Mouse (Mus musculus): ENCODE results near the gene Mmp23.
A peak's percentile ranks its signal among the peaks of the same experiment; 100 is the strongest.
"Not testable (repeated sequence)": the region's sequence is repeated elsewhere in the genome, so short reads cannot be mapped to it uniquely, and the experiment has no call there.

Gene Mmp23

DNA sequence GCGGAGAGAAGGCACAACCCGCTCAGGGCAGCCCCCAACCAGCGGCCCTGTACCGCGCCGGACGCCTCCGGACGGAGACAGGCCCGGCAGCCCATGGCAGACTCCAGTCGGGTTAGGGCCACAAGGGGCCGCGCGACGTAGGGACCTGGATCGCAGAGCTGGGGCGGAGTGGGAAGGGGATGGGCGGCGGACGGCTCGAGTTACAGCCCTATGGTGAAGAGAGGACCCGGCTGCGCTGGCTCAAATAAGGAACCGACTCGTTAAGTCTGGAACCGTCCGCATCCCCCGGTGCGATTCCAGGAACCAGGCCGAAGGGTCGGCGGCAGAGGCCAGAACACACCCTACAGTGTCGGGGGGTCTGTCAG is at the start of gene Mmp23:
Mmp23 (minus strand) TSS at position 299 of the 365 bp plus-strand sequence.
- peak; percentile 63 for DNase-seq (ENCODE audit: low read depth, low spot score)

DNA sequence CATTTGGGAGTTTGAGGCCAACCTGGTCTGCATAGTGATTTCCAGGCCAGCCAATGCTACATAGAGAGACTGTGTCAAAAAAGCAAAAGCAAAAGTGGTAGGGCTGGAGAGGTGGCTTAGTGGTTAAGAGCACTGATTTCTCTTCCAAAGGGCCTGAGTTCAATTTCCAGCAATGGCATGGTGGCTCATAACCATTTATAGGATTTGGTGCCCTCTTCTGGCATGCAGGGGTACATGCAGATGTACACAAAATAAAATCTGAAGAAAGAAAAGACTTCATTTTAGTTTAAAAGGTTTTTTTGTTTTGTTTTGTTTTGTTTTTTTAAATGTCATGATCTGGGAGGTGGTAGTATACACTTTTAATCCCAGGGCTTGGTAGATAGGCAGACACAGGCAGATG is 47.2 kb upstream of the Mmp23 start:
- peak; percentile 57 for DNase-seq (ENCODE audit: low read depth, low spot score)

DNA sequence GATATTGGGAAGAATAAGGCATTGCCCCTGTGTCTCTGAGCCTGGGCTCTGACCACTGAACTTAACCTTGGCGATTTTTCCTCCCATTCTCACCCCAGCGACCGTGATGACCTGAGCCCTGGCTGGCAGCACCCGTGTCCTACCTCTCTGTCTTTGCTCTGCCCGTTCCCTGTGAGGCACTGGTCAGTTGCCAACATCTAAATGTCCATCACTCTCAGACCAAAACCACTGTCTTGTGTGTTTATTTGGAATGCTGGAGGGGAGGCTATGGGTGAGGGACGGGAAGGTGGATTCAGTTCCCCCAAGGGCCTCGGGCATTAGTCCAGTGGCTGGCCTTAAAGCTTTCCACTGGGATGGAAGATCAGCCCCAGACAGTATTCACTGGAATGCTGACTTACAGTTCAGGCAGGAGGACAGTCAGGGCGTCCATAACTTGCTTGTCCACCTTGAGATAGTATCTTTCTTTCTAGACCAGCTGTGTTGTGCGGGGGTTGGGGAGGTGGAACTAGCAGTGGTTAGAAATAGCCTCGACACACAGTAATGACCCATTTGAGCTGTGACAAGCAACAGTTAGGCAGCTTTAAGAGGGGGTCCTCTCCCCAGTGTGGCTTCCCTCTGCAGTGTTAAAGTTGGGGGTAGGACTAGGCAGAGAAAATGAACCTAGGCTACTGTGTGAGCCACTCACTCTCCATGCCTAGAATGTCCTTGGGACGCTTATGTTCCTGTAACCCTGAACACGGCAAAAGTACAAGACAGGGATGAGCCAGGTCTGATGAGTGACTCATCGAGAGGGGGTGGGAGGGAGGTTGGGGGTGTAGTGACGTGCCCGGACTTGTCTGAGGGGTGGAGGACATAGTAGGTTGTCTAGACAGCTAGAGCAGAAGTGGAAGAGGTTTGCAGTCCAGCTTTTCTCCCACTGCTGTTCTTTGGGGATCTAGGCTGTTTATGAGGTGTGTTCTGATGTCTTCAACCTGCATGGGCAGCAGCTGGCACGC is 43.4 kb upstream of the Mmp23 start:
- DNase-seq (ENCODE audit: low read depth, low spot score): peak; percentile 88

DNA sequence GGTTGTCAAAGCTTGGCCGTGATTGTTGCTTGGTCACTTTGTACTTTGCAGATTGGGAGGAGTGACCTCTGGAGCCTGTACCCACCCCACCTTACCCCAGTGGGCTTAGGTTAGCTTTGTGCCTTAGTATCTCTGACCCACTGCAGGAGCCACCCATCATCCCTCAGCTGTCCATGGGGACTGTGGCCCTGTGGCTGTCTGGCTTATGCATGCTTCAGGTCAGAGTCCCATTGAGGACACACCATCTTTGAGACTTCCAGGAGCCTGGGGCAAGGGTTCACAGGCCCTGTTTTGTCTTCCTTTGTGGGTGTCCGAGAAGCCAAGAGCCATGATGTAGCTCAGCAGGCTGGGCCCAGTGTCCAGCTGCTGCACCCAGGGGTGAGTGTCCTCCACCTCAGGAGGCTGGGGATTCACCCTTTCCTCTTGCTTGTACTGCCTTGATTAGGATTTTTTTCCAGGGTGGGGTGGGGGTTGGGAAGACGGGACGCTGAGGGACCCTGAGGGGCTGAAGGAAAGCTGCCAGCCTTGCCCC is 42.4 kb upstream of the Mmp23 start:
- no peak for DNase-seq (ENCODE audit: low read depth, low spot score)

DNA sequence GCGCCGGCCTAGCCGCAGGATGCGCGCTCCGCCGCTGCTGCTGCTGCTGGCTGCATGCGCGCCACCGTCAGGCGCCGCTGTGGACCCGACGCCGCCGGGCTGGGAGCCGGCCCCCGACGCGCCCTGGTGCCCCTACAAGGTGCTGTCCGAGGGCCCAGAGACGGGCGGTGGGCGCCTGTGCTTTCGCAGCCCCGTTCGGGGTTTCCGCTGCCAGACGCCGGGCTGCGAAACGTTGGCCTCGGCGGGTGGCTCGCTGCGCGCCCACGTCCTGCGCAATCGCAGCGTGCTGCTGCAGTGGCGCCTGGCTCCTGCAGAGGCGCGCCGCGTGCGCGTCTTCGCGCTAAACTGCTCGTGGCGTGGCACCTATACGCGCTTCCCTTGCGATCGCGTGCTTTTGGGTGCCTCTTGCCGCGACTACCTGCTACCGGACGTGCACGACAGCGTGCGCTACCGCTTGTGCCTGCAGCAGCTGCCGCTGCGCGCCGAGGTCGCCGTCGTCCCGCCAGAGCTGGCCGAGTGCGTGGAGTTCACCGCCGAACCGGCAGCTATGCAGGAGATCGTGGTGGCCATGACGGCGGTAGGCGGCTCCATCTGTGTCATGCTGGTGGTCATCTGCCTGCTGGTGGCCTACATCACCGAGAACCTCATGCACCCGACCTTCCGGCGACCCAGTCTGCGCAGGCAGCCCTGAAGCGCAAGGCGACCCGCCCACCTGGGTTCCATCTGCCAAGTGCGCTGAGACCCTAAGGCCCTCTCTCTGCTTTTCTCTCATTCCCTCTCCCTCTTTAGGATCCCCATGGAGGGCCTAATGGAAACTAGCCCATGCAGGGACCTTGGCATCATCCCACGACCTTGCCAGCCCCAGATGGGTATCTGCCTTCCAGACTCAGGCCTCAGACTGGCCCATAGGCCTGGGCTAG is 41.6 kb upstream of the Mmp23 start:
- DNase-seq (ENCODE audit: low read depth, low spot score): peak; percentile 79

DNA sequence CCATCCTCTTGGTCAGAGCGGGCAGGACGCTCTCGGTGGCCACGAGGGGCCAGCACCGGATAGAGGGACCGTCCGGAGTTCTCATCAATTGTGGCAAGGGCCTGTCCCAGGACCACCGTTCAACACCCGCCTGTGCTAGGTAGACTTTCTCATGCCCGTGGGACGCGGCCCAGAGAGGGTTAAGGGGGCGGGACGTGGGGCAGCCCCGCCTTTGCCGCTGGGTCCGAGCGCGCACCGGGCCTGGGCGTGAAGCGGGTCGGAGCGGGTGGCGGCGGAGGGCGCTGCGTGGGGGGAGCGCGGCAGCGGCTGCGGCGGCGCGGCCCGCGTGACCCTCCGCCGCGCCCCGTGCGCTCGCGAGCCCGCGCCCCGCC is 40.9 kb upstream of the Mmp23 start, which contains the start of gene Fndc10:
Fndc10 (plus strand) TSS at position 232 of the 371 bp plus-strand sequence.
- peak; percentile 80 for DNase-seq (ENCODE audit: low read depth, low spot score)

DNA sequence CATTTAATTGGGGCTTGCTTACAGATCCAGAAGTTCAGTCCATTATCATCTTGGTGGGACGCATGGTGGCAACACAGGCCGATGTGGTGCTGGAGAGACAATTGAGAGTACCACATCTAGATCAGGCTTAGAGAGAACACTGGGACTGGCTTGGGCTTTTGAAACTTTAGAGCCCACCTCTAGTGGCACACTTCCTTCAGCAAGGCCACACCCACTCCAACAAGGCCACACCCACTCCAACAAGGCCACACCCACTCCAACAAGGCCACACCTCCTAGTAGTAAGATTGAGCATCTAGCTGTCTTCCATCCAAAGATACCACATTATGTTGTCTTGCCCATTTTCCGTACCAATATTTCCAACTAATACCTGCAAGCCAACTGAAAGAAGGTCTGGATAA is 39.2 kb upstream of the Mmp23 start:
- DNase-seq (ENCODE audit: low read depth, low spot score): peak; percentile 62

DNA sequence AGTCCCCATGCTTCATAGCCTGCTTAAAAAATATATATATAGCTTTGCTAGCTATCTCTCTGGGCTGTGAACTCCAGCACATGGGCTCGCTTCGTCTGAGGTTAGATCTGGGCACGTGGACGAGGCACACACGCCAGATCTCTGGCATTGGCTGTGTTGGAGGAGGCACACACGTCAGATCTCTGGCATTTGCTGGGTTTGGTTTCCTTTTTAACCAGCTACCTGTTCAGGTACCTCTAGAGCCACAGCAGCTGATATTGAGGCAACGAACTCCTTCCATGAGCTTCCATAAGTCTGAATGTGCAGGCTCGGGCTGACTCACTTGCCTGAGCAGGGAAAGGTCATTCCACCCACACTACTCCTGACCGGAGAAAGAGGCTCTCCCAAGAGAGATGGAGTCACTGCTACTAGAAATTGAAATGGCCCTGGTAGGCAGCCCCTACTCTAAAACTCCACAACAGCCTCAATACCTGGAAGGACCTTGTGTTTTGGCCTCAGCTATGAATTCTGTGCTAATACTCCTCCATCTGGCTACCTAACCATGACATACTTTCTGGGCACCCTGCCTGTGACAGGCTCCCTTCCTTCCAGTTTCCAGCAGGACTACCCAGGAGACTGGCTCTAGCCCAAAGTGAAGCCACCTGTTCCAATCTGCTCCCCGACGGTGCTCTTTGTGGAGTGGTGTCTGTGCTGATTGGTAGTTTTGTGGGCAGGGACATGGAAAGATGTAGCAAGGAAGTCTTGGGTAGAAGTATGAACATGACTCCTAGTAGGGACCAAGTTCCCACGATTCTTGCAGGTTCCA is 37.6 kb upstream of the Mmp23 start:
- no peak for DNase-seq (ENCODE audit: low read depth, low spot score)

DNA sequence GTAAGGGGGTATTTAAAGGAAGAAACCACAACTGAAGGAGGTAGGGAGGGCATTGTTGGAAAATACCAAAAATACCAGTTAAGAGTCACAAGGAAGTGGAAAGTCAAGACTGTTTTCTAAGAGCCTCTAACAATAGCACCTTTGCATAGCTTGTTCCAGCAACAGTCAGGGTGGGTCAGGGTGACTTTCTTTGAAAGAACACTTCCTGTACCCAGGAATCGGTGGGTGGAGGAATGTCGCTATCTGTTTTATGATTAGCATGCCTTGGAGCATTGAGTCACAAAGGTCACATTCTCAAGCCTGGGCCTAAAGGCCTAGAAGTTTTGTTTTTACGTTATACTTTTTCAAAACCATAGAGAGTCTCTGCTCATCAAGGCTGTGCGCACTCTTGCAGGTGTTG is 34.6 kb upstream of the Mmp23 start:
- peak; percentile 64 for DNase-seq (ENCODE audit: low read depth, low spot score)

DNA sequence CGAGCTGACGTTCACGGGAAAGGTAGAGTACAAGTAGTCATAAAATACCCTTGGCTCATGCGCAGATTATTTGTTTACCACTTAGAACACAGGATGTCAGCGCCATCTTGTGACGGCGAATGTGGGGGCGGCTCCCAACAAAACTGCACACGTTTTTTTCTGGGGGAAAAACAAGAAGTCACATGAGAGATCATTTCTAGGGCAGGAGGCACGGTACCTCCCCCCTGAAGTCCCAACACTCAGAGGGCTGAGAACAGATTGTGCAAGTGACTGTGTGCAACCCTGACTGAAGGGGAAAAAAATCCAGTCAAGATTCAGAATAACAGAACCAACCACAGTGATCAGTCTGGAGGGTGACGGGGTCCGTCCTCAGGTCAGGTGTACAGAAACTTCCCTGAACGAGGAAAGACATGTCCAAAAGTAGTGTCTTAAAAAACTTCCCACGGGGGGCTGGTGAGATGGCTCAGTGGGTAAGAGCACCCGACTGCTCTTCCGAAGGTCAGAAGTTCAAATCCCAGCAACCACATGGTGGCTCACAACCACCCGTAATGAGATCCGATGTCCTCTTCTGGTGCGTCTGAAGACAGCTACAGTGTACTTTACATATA is 30.6 kb upstream of the Mmp23 start:
- not testable (repeated sequence) for DNase-seq (ENCODE audit: low read depth, low spot score)

DNA sequence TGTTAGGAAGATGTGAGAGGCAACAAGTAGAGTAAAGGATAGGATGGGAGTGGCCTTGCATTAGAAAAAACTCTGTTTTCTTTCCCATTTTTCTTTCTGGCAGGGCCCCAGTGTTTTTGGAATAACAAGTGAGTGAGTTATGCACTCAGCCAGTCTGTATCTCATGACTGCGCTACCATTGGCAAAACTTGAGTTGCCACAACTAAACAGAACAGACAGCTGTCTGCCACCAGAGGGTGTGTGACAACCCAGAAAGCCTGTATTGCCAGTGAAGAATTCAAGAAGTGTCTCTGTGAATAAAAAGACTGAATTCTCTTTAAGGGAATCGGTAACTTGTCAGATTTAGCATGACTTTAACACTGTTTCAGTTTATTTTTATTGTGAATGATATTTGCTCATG is 22.8 kb upstream of the Mmp23 start:
- no peak for DNase-seq (ENCODE audit: low read depth, low spot score)

DNA sequence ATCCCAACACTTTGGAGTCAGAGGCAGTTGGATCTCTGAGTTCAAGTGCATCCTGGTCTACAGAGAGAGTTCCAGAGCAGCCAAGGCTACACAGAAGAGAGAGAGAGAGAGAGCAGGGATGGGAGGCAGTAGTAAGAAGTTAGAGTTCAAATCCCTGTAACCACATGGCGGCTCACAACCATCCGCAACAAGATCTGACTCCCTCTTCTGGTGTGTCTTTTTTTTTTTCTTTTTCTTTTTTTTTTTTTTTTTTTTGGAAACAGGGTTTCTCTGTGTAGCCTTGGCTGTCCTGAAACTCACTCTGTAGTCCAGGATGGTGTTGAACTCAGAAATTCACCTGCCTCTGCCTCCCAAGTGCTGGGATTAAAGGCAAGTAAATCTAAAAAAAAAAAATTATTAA is 18.9 kb upstream of the Mmp23 start:
- no peak for DNase-seq (ENCODE audit: low read depth, low spot score)

DNA sequence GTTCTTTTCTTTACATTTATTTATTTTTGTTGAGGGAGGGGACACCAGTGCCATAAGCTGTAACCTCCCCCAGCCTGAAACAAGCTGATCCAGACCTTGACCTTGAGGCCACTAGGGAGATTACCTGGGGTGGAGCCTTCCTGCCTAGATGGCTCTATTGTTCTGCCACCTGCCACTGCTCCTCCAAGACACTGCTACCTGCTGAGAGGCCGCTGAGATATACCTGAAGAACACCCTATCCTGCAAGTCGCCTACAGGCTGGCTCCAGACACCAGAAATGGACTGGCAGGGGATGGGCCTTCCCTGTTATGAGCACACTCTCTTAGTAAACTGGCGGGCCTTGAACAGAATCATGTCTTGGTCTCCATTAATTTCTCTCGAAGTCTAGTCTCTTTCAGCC is 17.1 kb upstream of the Mmp23 start:
- DNase-seq (ENCODE audit: low read depth, low spot score): peak; percentile 94

DNA sequence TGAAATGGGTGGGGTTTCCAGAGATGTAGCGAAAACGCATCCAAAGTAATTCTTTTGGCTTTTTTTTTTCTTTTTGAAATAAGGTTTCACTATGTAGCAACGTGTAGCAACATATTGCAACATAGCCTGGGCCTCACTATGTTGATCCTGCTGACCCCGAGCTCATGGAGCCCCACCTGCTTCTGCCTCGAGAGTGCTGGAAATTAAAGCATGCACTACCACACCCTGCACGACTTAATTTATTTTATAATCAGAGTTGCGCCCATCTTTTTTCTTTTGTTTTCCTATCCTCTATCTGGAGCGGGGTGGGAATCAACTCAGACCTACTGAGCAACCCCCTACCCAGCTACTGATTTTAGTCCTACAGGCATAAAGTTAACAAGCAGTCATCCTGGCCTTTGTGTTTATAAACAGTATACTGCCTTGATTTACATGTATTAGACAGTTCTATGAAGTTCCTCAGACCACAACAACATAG is 16.5 kb upstream of the Mmp23 start:
- DNase-seq (ENCODE audit: low read depth, low spot score): peak; percentile 83

DNA sequence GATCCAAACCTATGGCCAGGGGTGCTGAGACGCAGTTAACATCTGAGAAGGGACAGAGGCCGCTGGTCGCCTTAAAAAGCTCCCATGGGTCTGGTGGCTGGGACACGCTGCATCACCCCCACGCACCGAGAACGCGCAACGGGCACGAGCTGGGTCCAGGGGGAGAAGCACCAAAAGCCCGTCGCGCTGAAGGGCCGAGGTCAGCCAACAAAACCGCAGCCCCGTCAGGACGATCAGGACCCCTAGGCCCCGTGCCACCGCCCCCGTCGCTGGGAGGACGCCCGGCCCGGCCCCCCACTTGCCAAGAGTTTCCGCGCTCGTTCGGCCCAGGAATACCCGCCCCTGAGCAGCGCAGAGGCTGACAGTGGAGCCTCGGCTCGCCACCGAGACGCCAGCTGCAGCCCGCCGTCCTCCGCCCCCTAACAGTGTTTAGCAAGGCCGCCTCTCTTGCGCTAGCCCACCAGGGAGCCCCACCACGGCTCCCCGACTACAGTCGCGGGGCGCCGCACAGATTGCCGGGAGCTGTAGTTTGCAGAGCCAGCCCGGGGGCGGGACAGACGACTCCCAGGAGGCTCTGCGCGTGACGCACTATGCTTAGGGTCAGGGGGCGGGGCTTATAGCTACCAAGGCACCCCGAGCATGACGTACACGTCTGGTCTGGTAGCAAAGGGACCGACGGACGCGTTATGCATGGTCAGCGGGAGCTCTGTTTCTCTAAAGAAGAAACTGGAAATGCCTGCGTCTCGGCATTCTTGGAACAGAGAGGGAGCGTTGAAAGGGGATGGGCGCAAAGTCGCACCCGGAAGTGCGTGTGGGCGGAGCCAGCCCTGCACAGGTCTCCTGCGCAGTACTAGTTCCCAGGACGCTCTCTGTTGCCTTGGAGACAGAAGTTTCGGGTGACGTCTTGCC is 15.8 kb upstream of the Mmp23 start, which contains the start of gene Mib2:
Mib2 (minus strand) TSS at position 510 of the 909 bp plus-strand sequence.
- DNase-seq (ENCODE audit: low read depth, low spot score): peak; percentile 98

DNA sequence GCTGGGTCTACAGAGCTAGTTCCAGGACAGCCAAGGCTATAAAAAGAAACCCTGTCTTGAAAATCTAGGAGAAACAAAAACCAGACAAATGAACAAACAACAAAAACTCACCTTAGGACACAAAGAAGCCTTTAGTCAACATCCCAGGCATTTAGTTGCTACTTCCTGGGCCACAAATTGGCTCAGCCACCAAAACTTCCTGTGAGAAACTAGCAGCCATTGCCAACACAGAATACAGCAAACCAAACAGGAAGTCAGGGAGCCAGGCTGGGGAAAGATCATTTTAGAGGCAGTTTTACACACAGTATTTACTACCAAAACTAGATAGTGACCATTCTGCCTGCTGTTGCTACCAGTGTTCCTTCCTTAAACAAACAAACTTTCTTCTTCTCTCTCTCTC is 13.7 kb upstream of the Mmp23 start:
- no peak for DNase-seq (ENCODE audit: low read depth, low spot score)

DNA sequence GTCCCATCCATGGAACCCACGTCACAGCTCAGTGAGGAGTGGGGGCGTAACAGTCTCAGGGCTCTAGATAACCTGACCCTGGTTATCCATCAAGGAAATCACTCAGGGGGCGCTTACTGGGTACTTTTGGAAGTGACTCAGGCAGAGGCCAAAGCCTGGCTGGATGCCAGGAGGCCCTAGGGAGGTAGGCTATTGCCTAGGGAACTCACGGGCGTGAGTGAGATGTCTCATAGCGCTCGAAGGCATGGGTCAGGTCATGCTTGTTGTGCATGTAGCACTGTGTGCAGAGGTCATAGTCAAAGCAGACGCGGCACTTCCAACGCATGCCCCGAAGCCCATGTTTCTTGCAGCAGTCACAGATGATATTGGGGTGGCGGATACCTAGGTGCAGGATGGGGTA is 7.5 kb upstream of the Mmp23 start:
- DNase-seq (ENCODE audit: low read depth, low spot score): peak; percentile 20

DNA sequence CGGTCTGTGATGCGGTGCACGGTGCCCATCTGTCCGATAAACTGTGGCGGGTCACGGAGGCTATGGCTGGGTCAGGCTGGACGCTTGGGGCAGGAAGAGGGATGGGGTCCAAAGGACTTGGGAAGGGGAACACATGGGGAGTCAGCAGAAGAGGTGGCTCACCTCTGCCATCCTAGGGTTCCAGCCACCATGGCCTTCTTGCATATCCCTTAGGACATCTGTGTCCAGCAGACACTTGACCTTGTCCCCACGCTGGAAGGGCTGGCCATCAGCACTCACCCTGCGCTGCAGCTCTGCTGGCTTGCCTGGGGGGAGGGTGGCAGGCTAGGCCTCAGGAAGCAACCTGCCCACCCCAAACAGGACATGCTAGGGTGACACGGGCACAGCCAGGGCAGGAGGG is 5.8 kb upstream of the Mmp23 start:
- DNase-seq (ENCODE audit: low read depth, low spot score): no peak

DNA sequence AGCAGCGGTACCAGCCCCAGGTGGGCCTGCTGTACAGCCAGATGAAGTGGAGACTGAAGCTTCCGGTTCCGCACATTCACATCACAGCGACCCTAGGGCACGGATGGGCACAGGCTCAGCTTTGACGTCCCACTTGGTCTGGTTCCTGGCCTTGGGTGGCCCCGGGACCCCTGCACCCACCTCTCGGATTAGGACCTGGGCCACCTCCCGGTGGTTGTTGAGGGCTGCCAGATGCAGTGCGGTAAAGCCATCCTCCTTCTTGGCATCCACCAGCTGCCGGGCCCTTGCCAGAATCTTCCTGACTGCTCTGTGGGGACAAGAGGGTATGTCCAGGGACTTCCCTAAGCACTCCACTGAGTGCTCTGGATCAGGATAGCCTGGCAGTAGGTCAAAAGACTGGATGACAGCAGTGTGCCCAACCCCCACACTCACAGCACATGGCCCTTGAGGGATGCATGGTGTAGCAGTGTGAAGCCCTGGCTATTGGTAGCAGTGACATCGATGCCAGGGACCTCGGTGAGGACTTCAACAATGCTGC is 3.1 kb upstream of the Mmp23 start:
- DNase-seq (ENCODE audit: low read depth, low spot score): no peak

Data from R1 (cell line).